Mouse (Mus musculus) lung, postnatal 4 days (tissue): ENCODE data around the gene Pdpn.

Experiments
- DNase-seq, 2 experiments: peaks; one replicate each; pipeline ENCODE4 v3.0.0; 2021

Pdpn gene

GRCm38 (mm10) chr4:143239117-143239516 lies 60.2 kb downstream of the Pdpn start:
- DNase-seq: no peak

GRCm38 (mm10) chr4:143238241-143239031 lies 60.9 kb downstream of the Pdpn start:
- DNase-seq: peak in 1 of 2 experiments; percentile 60

GRCm38 (mm10) chr4:143231790-143232422 lies 67.5 kb downstream of the Pdpn start:
- no peak for DNase-seq

GRCm38 (mm10) chr4:143231110-143231509 lies 68.3 kb downstream of the Pdpn start:
- no peak for DNase-seq

DNA sequence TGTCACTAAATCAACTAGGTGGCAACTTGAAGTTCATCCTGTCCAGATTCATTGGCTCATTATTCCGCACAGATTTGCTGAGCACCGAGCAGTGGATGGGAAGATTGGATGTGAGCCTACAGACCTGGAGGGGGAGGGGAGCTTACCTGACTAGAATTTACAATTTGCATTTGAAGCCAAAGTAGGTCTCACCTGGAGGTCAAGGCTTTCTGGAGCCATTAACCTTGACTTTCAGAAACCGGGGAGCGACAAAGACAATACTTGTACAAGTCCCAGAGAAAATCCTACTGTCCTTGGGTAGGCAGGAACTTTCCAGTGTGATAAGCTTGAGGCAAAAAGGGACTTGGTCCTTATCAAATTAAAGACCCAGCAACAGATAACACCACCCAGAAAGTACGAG lies 71.4 kb downstream of the Pdpn start:
- no peak for DNase-seq

- DNase-seq: no peak
These were observed 73.5 kb downstream of the Pdpn start for GRCm38 (mm10) chr4:143225886-143226285.

DNA sequence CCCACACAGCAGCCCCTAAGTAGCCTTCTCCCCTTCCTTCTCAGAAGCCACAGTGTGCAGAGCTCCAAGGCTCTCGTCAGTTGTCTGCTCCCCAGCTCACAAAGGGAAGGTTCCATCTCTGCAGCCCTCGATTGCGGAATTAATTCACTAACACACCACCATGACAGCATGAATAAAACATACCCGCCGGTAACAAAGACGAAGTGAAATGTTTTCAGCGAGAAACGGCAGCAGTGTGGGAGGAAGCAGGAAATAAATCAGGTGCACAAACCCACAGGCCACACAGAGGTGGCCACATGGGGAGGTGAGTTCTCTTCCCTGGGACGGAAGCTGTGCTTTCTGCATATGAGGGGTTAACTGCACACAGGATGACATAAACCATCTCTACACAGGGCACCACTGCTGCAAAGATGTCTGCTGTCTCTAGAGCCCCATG lies 80.0 kb downstream of the Pdpn start:
- no peak for DNase-seq

GRCm38 (mm10) chr4:143218858-143219257 lies 80.5 kb downstream of the Pdpn start:
- no peak for DNase-seq
